ENCODE assay signal across 12 mouse cellular contexts in genomic region chr5:143980858-143981257, GRCm38 (mm10). TPM values are rescaled to one million over a fixed set of nuclear protein-coding genes. Genes with fewer than 3 reads are reported as not detected.
DNase-seq lines count a peak whose midpoint lies in the region; ATAC-seq lines count a peak whose summit lies in the region.
"Had no signal": no experiment of that assay in that cellular context is flagged by ENCODE, and none has a peak within 500 bp of the region (broad histone marks: within the 10 kb centered on the region; RNA-seq: fewer than 3 reads in every experiment).

No protein-coding gene starts in this region.

- H3K9me3 ChIP-seq in midbrain, embryonic 11.5 days (ENCODE audit: control insufficient read depth, low read length) = no peaks in the 10 kb centered on the region
- no peaks in the 10 kb centered on the region for H3K9me3 ChIP-seq in midbrain, embryonic 15.5 days
- H3K9me3 ChIP-seq in stomach, embryonic 16.5 days (replicated peaks; ENCODE audit: control insufficient read depth, low read length) = no peaks in the 10 kb centered on the region

- 29% methylated on average over 9 of the region's 9 CpGs for WGBS in midbrain, embryonic 11.5 days
- WGBS in midbrain, embryonic 15.5 days = 19% methylated on average over 9 of the region's 9 CpGs
- 22% methylated on average over 9 of the region's 9 CpGs for WGBS in stomach, embryonic 16.5 days

- ATAC-seq in midbrain, embryonic 11.5 days (ENCODE audit: low FRiP score) = peak; percentile 55
- ATAC-seq in midbrain, embryonic 15.5 days (replicated peaks) = no peak
- peak; percentile 45; the same call in 1 of the 2 replicates for ATAC-seq in stomach, embryonic 16.5 days (ENCODE audit: insufficient read depth, low FRiP score)

- H3K36me3 ChIP-seq in midbrain, embryonic 11.5 days (ENCODE audit: control insufficient read depth, insufficient read depth, low read length) = 0 out of 2 replicates have a peak, but pooled peaks cover 4% of the 10 kb centered on the region
- peaks cover 17% of the 10 kb centered on the region; the same call in 1 of the 2 replicates for H3K36me3 ChIP-seq in midbrain, embryonic 15.5 days (replicated peaks)
- no peaks in the 10 kb centered on the region for H3K36me3 ChIP-seq in stomach, embryonic 16.5 days (ENCODE audit: control insufficient read depth, insufficient read depth, low read length)

- no peak overlapping the region for H3K4me2 ChIP-seq in midbrain, embryonic 11.5 days
- H3K4me2 ChIP-seq in midbrain, embryonic 15.5 days = no peak overlapping the region
- H3K4me2 ChIP-seq in stomach, embryonic 16.5 days (ENCODE audit: low read depth, low read length) = no peak overlapping the region

- no peaks in the 10 kb centered on the region for H3K27me3 ChIP-seq in midbrain, embryonic 11.5 days (ENCODE audit: control insufficient read depth, insufficient read depth, low read length)
- no peaks in the 10 kb centered on the region for H3K27me3 ChIP-seq in midbrain, embryonic 15.5 days (replicated peaks)
- no peaks in the 10 kb centered on the region for H3K27me3 ChIP-seq in stomach, embryonic 16.5 days (ENCODE audit: control insufficient read depth, insufficient read depth, low read length)

- no peak overlapping the region for H3K27ac ChIP-seq in midbrain, embryonic 11.5 days (ENCODE audit: low read depth, low read length)
- no peak overlapping the region for H3K27ac ChIP-seq in midbrain, embryonic 15.5 days
- H3K27ac ChIP-seq in stomach, embryonic 16.5 days (ENCODE audit: low read length) = no peak overlapping the region
- H3K27ac ChIP-seq: macrophage had no signal

- H3K4me3 ChIP-seq in midbrain, embryonic 11.5 days (ENCODE audit: low read depth, low read length) = no peak overlapping the region
- H3K4me3 ChIP-seq in midbrain, embryonic 15.5 days = no peak overlapping the region
- no peak overlapping the region for H3K4me3 ChIP-seq in stomach, embryonic 16.5 days (replicated peaks; ENCODE audit: low read length)

- peak; percentile 14 to 51 for DNase-seq in cerebellum, postnatal 14 days
- no peak for DNase-seq in cerebellum, adult 9-10 months
- no peak for DNase-seq in midbrain, embryonic 11.5 days (ENCODE audit: low spot score, missing footprints)
- DNase-seq in kidney, postnatal 36 days = peak; percentile 46 to 64
- no peak for DNase-seq in frontal cortex, postnatal 25 days (ENCODE audit: low spot score in 2 of 2)
- no peak for DNase-seq in spleen, postnatal 14 days (ENCODE audit: low spot score in 2 of 2)
- DNase-seq: layer of hippocampus, postnatal 36 days had no signal

- no peaks in the 10 kb centered on the region for H3K4me1 ChIP-seq in midbrain, embryonic 11.5 days (ENCODE audit: control insufficient read depth, insufficient read depth, low read length)
- no peaks in the 10 kb centered on the region for H3K4me1 ChIP-seq in midbrain, embryonic 15.5 days
- H3K4me1 ChIP-seq in stomach, embryonic 16.5 days (ENCODE audit: control insufficient read depth, insufficient read depth, low read length) = peaks cover 2% of the 10 kb centered on the region; the same call in 1 of the 2 replicates

- H3K9ac ChIP-seq in midbrain, embryonic 11.5 days (ENCODE audit: low read length) = no peak overlapping the region
- H3K9ac ChIP-seq in midbrain, embryonic 15.5 days = no peak overlapping the region
- no peak overlapping the region for H3K9ac ChIP-seq in stomach, embryonic 16.5 days (ENCODE audit: low read length)

RNA-seq across cellular contexts. Expression of gene Ccz1, which starts 33.8 kb away (rescaled TPM):
- 125 and 131 TPM in 2 replicates for polyA plus RNA-seq in midbrain, embryonic 11.5 days (2014; fragmentation: Nextera tagmentation; extraction: Ambion mirVana)
- polyA plus RNA-seq in midbrain, embryonic 15.5 days (2015; fragmentation: Nextera tagmentation; extraction: Ambion mirVana) = 75.2 and 77.7 TPM in 2 replicates
- polyA plus RNA-seq in stomach, embryonic 16.5 days (2015; fragmentation: Nextera tagmentation; extraction: Ambion mirVana) = 72.5 and 79.7 TPM in 2 replicates

RNA-seq across cellular contexts. Expression of gene Ocm, which starts 45.6 kb away (rescaled TPM):
- not detected in 2 replicates for polyA plus RNA-seq in midbrain, embryonic 11.5 days (2014; fragmentation: Nextera tagmentation; extraction: Ambion mirVana)
- polyA plus RNA-seq in midbrain, embryonic 15.5 days (2015; fragmentation: Nextera tagmentation; extraction: Ambion mirVana) = not detected in 2 replicates
- polyA plus RNA-seq in stomach, embryonic 16.5 days (2015; fragmentation: Nextera tagmentation; extraction: Ambion mirVana) = 0.43 TPM in 1 of 2 replicates, not detected in the other
- polyA plus RNA-seq: cerebellum, adult 2 months; gonadal fat pad, adult 2 months; macrophage had no signal

RNA-seq across cellular contexts. Expression of gene Rsph10b, which starts 48.0 kb away (rescaled TPM):
- 0.47 and 0.56 TPM in 2 replicates for polyA plus RNA-seq in midbrain, embryonic 11.5 days (2014; fragmentation: Nextera tagmentation; extraction: Ambion mirVana)
- polyA plus RNA-seq in midbrain, embryonic 15.5 days (2015; fragmentation: Nextera tagmentation; extraction: Ambion mirVana) = 4.0 and 5.3 TPM in 2 replicates
- 0.45 and 0.94 TPM in 2 replicates for polyA plus RNA-seq in stomach, embryonic 16.5 days (2015; fragmentation: Nextera tagmentation; extraction: Ambion mirVana)
- polyA plus RNA-seq: macrophage had no signal

RNA-seq across cellular contexts. Expression of gene Gm42421, which starts 52.9 kb away (rescaled TPM):
- polyA plus RNA-seq in midbrain, embryonic 11.5 days (2014; fragmentation: Nextera tagmentation; extraction: Ambion mirVana) = 1.2 and 1.3 TPM in 2 replicates
- polyA plus RNA-seq in midbrain, embryonic 15.5 days (2015; fragmentation: Nextera tagmentation; extraction: Ambion mirVana) = 1.8 and 3.7 TPM in 2 replicates
- 0.90 TPM in 1 of 2 replicates, not detected in the other for polyA plus RNA-seq in stomach, embryonic 16.5 days (2015; fragmentation: Nextera tagmentation; extraction: Ambion mirVana)

Comparison
In these comparisons a context has a peak if more than half of its experiments do, and no peak if none do; other contexts are left out.
1. DNase-seq: peak in cerebellum, postnatal 14 days (2 of 2) and kidney, postnatal 36 days (2 of 2); none in cerebellum, adult 9-10 months (single experiment), midbrain, embryonic 11.5 days (single experiment), frontal cortex, postnatal 25 days (0 of 2) and spleen, postnatal 14 days (0 of 2).